Mouse (Mus musculus): ENCODE data around the gene Cbfb. TPM values are rescaled to one million over a fixed set of nuclear protein-coding genes. Genes with fewer than 3 reads are reported as not detected.

Gene Cbfb
- polyA plus RNA-seq (2014; fragmentation: Nextera tagmentation; extraction: Ambion mirVana) = 75.4 and 79.8 TPM in 2 replicates

GRCm38 (mm10) chr8:105170381-105171115 lies at the start of gene Cbfb:
Cbfb (plus strand) TSS chr8:105170674.
- H3K4me3 ChIP-seq (ENCODE audit: low read depth, low read length) = peak within 1 kb of the TSS; percentile 65
- WGBS = under 1% methylated on average over 61 of the region's 86 CpGs
- ATAC-seq (ENCODE audit: insufficient read depth, low FRiP score, low TSS enrichment) = peak; percentile 92

DNA sequence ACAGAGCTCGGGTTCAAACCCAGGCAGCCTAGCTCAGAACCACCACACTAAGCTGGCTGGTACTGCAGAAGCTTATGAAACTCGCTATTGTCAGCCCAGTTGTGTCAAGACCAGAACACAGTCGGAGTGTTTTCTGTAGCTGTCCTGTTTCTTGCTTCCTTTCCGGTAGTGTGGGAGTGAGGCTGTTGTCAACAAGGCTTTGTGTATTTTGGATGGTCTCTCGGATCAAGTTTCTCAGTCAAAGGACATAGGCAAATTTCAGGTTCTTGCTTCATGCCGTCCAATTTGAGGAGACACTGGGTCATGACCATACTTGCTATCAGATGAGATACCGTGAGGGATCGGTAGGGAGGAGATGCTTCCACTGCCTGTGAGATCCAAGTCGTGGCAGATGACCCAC lies 40.6 kb upstream of the Cbfb start:
- Histone ChIP-seq H3K27ac (ENCODE audit: low read depth, low read length) (no peak overlapping the region), H3K4me2 (ENCODE audit: low read depth) (no peak overlapping the region), H3K36me3 (ENCODE audit: control insufficient read depth, insufficient read depth, low read length) (no peaks in the 10 kb centered on the region), H3K4me1 (ENCODE audit: control insufficient read depth, insufficient read depth, low read length) (no peaks in the 10 kb centered on the region), H3K4me3 (ENCODE audit: low read depth, low read length) (no peak overlapping the region), H3K9ac (ENCODE audit: low read length) (no peak overlapping the region), H3K27me3 (ENCODE audit: control insufficient read depth, insufficient read depth, low read length) (no peaks in the 10 kb centered on the region), H3K9me3 (ENCODE audit: control insufficient read depth, low read length) (no peaks in the 10 kb centered on the region)
- no peak for ATAC-seq (ENCODE audit: insufficient read depth, low FRiP score, low TSS enrichment)
- 80% methylated on average over 9 of the region's 9 CpGs for WGBS
- DNase-seq (ENCODE audit: low spot score) = no peak

More at GRCm38 (mm10) chr8:105170381-105171115, at the start of gene Cbfb:
- no peaks in the 10 kb centered on the region for H3K4me1 ChIP-seq (ENCODE audit: control insufficient read depth, insufficient read depth, low read length)
- H3K27ac ChIP-seq (ENCODE audit: low read depth, low read length) = peak within 1 kb of the TSS; percentile 97
- DNase-seq (ENCODE audit: low spot score) = peak; percentile 99
- no peaks in the 10 kb centered on the region for H3K36me3 ChIP-seq (ENCODE audit: control insufficient read depth, insufficient read depth, low read length)
- H3K9ac ChIP-seq (ENCODE audit: low read length) = peak within 1 kb of the TSS; percentile 95
- no peaks in the 10 kb centered on the region for H3K9me3 ChIP-seq (ENCODE audit: control insufficient read depth, low read length)
- H3K4me2 ChIP-seq (ENCODE audit: low read depth) = peak within 1 kb of the TSS; percentile 56
- H3K27me3 ChIP-seq (ENCODE audit: control insufficient read depth, insufficient read depth, low read length) = no peaks in the 10 kb centered on the region

DNA sequence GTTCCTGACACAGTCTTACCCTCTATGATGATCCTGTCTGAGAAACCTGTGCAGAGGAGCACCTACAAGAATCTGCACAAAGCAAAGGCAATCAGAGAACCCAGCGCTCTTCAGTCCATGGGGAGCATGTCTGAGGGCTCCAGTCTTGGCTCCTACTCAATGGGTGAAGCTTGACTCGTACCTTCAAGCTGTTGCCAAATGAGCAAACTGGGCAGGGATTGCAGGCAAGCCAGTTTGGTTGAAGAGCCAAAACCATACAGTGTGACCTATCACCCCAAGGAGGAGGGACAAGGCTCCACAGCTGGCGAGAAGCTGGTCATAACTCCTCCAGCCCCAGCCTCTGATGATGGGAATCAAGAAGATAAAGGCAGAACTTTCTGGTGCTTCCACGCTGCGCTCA lies 39.0 kb upstream of the Cbfb start, which contains the start of gene Ces4a:
Gene Ces4a (plus strand): TSS at position 292 of the 400 bp plus-strand sequence.
- ATAC-seq (ENCODE audit: insufficient read depth, low FRiP score, low TSS enrichment) (no peak), DNase-seq (ENCODE audit: low spot score) (no peak)
- H3K27me3 ChIP-seq (ENCODE audit: control insufficient read depth, insufficient read depth, low read length) = no peaks in the 10 kb centered on the region
- no peaks in the 10 kb centered on the region for H3K9me3 ChIP-seq (ENCODE audit: control insufficient read depth, low read length)
- H3K9ac ChIP-seq (ENCODE audit: low read length) = no peak within 1 kb of the TSS
- no peak within 1 kb of the TSS for H3K4me2 ChIP-seq (ENCODE audit: low read depth)
- no peaks in the 10 kb centered on the region for H3K36me3 ChIP-seq (ENCODE audit: control insufficient read depth, insufficient read depth, low read length)
- no peak within 1 kb of the TSS for H3K4me3 ChIP-seq (ENCODE audit: low read depth, low read length)
- 88% methylated on average over 5 of the region's 5 CpGs for WGBS
- H3K4me1 ChIP-seq (ENCODE audit: control insufficient read depth, insufficient read depth, low read length) = no peaks in the 10 kb centered on the region
- no peak within 1 kb of the TSS for H3K27ac ChIP-seq (ENCODE audit: low read depth, low read length)

GRCm38 (mm10) chr8:105138423-105138822 lies 32.1 kb upstream of the Cbfb start:
- H3K36me3 ChIP-seq (ENCODE audit: control insufficient read depth, insufficient read depth, low read length) = no peaks in the 10 kb centered on the region
- 30% methylated on average over 4 of the region's 4 CpGs for WGBS
- no peak for ATAC-seq (ENCODE audit: insufficient read depth, low FRiP score, low TSS enrichment)
- no peak overlapping the region for H3K4me3 ChIP-seq (ENCODE audit: low read depth, low read length)
- H3K4me1 ChIP-seq (ENCODE audit: control insufficient read depth, insufficient read depth, low read length) = no peaks in the 10 kb centered on the region
- H3K9me3 ChIP-seq (ENCODE audit: control insufficient read depth, low read length) = no peaks in the 10 kb centered on the region
- H3K9ac ChIP-seq (ENCODE audit: low read length) = no peak overlapping the region
- H3K27me3 ChIP-seq (ENCODE audit: control insufficient read depth, insufficient read depth, low read length) = no peaks in the 10 kb centered on the region
- H3K4me2 ChIP-seq (ENCODE audit: low read depth) = no peak overlapping the region
- H3K27ac ChIP-seq (ENCODE audit: low read depth, low read length) = no peak overlapping the region
- peak; percentile 21 for DNase-seq (ENCODE audit: low spot score)

- Histone ChIP-seq H3K4me1 (ENCODE audit: control insufficient read depth, insufficient read depth, low read length) (no peaks in the 10 kb centered on the region), H3K9ac (ENCODE audit: low read length) (no peak overlapping the region), H3K27me3 (ENCODE audit: control insufficient read depth, insufficient read depth, low read length) (no peaks in the 10 kb centered on the region), H3K9me3 (ENCODE audit: control insufficient read depth, low read length) (no peaks in the 10 kb centered on the region), H3K4me3 (ENCODE audit: low read depth, low read length) (no peak overlapping the region), H3K27ac (ENCODE audit: low read depth, low read length) (no peak overlapping the region), H3K36me3 (ENCODE audit: control insufficient read depth, insufficient read depth, low read length) (no peaks in the 10 kb centered on the region), H3K4me2 (ENCODE audit: low read depth) (no peak overlapping the region)
- no peak for DNase-seq (ENCODE audit: low spot score)
- 35% methylated on average over 19 of the region's 19 CpGs for WGBS
- no peak for ATAC-seq (ENCODE audit: insufficient read depth, low FRiP score, low TSS enrichment)
Measured at GRCm38 (mm10) chr8:105142395-105142794, 28.1 kb upstream of the Cbfb start.

DNA sequence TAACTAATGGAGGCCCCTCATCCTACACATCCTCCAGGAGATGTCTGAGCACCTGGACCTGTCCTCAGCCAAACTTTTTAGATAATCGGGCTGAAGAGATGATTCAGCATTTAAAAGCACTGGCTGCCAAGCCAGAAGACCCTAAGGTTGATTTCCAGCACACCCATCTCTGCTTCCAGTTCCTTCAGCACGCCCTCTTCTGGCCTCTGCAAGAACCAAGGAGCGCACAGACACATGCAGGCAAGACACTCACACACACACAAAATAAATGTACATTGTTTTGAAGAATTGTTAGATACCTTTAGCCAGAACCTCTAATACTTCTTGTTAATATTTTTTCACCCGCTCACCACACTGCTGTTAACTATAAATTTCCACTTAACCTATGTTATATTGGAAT lies 18.8 kb upstream of the Cbfb start:
- DNase-seq (ENCODE audit: low spot score) (no peak), ATAC-seq (ENCODE audit: insufficient read depth, low FRiP score, low TSS enrichment) (no peak)
- 61% methylated on average over 4 of the region's 4 CpGs for WGBS
- H3K4me2 ChIP-seq (ENCODE audit: low read depth) = no peak overlapping the region
- no peak overlapping the region for H3K4me3 ChIP-seq (ENCODE audit: low read depth, low read length)
- H3K9me3 ChIP-seq (ENCODE audit: control insufficient read depth, low read length) = no peaks in the 10 kb centered on the region
- H3K27ac ChIP-seq (ENCODE audit: low read depth, low read length) = no peak overlapping the region
- H3K9ac ChIP-seq (ENCODE audit: low read length) = no peak overlapping the region
- peaks cover 3% of the 10 kb centered on the region; the same call in 1 of the 2 replicates for H3K27me3 ChIP-seq (ENCODE audit: control insufficient read depth, insufficient read depth, low read length)
- H3K36me3 ChIP-seq (ENCODE audit: control insufficient read depth, insufficient read depth, low read length) = no peaks in the 10 kb centered on the region
- H3K4me1 ChIP-seq (ENCODE audit: control insufficient read depth, insufficient read depth, low read length) = no peaks in the 10 kb centered on the region

DNA sequence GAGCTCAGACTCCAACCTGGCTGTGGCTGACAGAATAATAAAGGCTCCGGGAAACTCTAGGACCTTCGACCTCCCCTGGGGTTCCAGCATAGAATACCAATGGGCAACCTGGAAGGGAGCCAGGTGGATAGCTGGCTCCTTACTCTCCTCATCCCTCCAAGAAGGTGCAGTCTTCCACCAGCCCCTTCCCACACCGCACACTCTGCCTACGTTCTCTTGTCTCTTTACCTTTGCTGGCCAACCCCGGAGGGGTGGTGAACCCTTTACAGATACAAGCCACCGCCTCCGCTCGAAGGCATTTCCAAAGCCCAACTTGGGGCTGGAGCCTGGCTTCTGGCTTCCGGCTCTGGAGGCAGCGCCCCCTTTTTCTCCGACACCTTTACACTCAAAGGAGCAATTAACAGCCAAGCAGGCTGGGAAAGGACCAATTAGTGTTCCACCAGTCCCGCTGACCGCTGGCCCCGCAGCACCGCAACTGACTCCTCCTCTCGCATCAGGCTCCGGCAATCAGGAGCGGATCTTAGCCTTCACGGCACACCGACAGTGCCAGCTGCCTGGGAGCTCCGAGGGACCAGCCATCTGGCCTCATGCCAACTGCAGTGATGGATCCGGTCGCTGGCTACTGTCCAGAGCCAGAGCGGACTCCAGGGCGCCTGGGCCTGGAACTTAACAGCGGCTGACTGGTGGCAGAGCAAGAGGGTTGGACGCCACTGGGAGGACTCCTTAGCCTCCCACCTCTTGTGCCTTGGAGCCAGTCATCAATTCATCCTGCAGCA lies 17.7 kb upstream of the Cbfb start:
- Histone ChIP-seq H3K27me3 (ENCODE audit: control insufficient read depth, insufficient read depth, low read length) (peaks cover 3% of the 10 kb centered on the region; the same call in 1 of the 2 replicates), H3K9me3 (ENCODE audit: control insufficient read depth, low read length) (no peaks in the 10 kb centered on the region), H3K4me2 (ENCODE audit: low read depth) (peak overlapping the region; percentile 50), H3K36me3 (ENCODE audit: control insufficient read depth, insufficient read depth, low read length) (no peaks in the 10 kb centered on the region), H3K4me1 (ENCODE audit: control insufficient read depth, insufficient read depth, low read length) (no peaks in the 10 kb centered on the region), H3K4me3 (ENCODE audit: low read depth, low read length) (peak overlapping the region; percentile 17), H3K27ac (ENCODE audit: low read depth, low read length) (no peak overlapping the region), H3K9ac (ENCODE audit: low read length) (peak overlapping the region; percentile 43)
- ATAC-seq (ENCODE audit: insufficient read depth, low FRiP score, low TSS enrichment) = peak; percentile 77
- WGBS = 2% methylated on average over 27 of the region's 27 CpGs
- peak; percentile 71 for DNase-seq (ENCODE audit: low spot score)

- Histone ChIP-seq H3K27me3 (ENCODE audit: control insufficient read depth, insufficient read depth, low read length) (peaks cover 3% of the 10 kb centered on the region; the same call in 1 of the 2 replicates), H3K4me3 (ENCODE audit: low read depth, low read length) (no peak overlapping the region), H3K9me3 (ENCODE audit: control insufficient read depth, low read length) (no peaks in the 10 kb centered on the region), H3K9ac (ENCODE audit: low read length) (no peak overlapping the region), H3K36me3 (ENCODE audit: control insufficient read depth, insufficient read depth, low read length) (no peaks in the 10 kb centered on the region), H3K27ac (ENCODE audit: low read depth, low read length) (no peak overlapping the region), H3K4me2 (ENCODE audit: low read depth) (no peak overlapping the region), H3K4me1 (ENCODE audit: control insufficient read depth, insufficient read depth, low read length) (no peaks in the 10 kb centered on the region)
- WGBS = 84% methylated on average over 5 of the region's 5 CpGs
- no peak for ATAC-seq (ENCODE audit: insufficient read depth, low FRiP score, low TSS enrichment)
- no peak for DNase-seq (ENCODE audit: low spot score)
Measured at GRCm38 (mm10) chr8:105154316-105154715, 16.2 kb upstream of the Cbfb start.
